Mouse (Mus musculus) liver, postnatal 0 days (tissue): Measurements from ENCODE around the gene Akap5. TPM values are rescaled to one million over a fixed set of nuclear protein-coding genes. Genes with fewer than 3 reads are reported as not detected.

Experiments used
- ATAC-seq: fragments of 200-750 bp; cut with Nextera tagmentation; 2 replicates; pipeline ENCODE4 v1.8.0; 2017; ENCODE audit warnings: mild to moderate bottlenecking, moderate library complexity
- DNase-seq: peaks from one replicate; pipeline ENCODE4 v3.0.0-alpha.2; 2016
- H3K27ac ChIP-seq: fragments of 300-500 bp; sonication (generic); 2 replicates; pipeline ENCODE4 v1.5.1; 2014; ENCODE audit warnings: antibody characterized with exemption, moderate library complexity, mild to moderate bottlenecking, low read depth
- H3K27me3 ChIP-seq: fragments of 300-500 bp; sonication (generic); 2 replicates; pipeline ENCODE4 v1.6.1; 2014; ENCODE audit warnings: low read length, control low read depth, mixed read lengths; ENCODE audit not compliant: insufficient read depth
- H3K36me3 ChIP-seq: fragments of 300-500 bp; sonication (generic); replicated peaks from 2 replicates; pipeline ENCODE4 v1.6.1; 2014; ENCODE audit warnings: mild to moderate bottlenecking, control low read depth, low read length, moderate library complexity, mixed read lengths; ENCODE audit not compliant: insufficient read depth
- H3K4me1 ChIP-seq: fragments of 300-500 bp; sonication (generic); 2 replicates; pipeline ENCODE4 v1.6.1; 2014; ENCODE audit warnings: antibody characterized with exemption, mild to moderate bottlenecking, control low read depth; ENCODE audit not compliant: insufficient read depth
- H3K4me2 ChIP-seq: fragments of 300-500 bp; sonication (generic); 2 replicates; pipeline ENCODE4 v1.6.1; 2014; ENCODE audit warnings: low read depth, mild to moderate bottlenecking, low read length, moderate library complexity, mixed read lengths
- H3K4me3 ChIP-seq: fragments of 300-500 bp; sonication (generic); 2 replicates; pipeline ENCODE4 v1.5.1; 2014; ENCODE audit warnings: low read depth, low read length
- H3K9ac ChIP-seq: fragments of 300-500 bp; sonication (generic); replicated peaks from 2 replicates; pipeline ENCODE4 v1.6.1; 2014; ENCODE audit warnings: mild to moderate bottlenecking, moderate library complexity
- H3K9me3 ChIP-seq: fragments of 300-500 bp; sonication (generic); 2 replicates; pipeline ENCODE4 v1.6.1; 2016; ENCODE audit warnings: mild to moderate bottlenecking, control low read depth, low read length, mixed read lengths
- CTCF ChIP-seq: sonication (generic); IDR thresholded peaks from 2 replicates; pipeline ENCODE4 v1.5.1; 2016; ENCODE audit warnings: antibody characterized with exemption, low read depth
- EP300 ChIP-seq: IDR thresholded peaks from 2 replicates; pipeline ENCODE4 v1.6.1; 2016; ENCODE audit warnings: antibody characterized with exemption, low read depth, mild to moderate bottlenecking
- WGBS: fragments of 180-500 bp; shearing (Covaris S2); extraction: QIAGEN DNeasy Blood & Tissue Kit; methylation state at CpG from one replicate; pipeline ENCODE4 v1.1.7; 2014; ENCODE audit not compliant: insufficient replicate concordance; 5-methylcytosine and 5-hydroxymethylcytosine counted together
- polyA plus RNA-seq: library from polyadenylated mRNA; unstranded; fragments of >200 nt; fragmentation: Nextera tagmentation; extraction: Ambion mirVana; gene quantifications from 2 replicates; pipeline ENCODE4 v1.2.1, GENCODE M21; 2015

Gene Akap5
- polyA plus RNA-seq, 1 experiment from 2014 or later: 0.22 TPM

- Histone ChIP-seq H3K9ac (peak within 1 kb of the TSS; percentile 98), H3K4me2 (peak within 1 kb of the TSS; percentile 96), H3K4me1 (peaks cover 32% of the 10 kb centered on the region), H3K9me3 (no peaks in the 10 kb centered on the region), H3K27ac (peak within 1 kb of the TSS; percentile 100), H3K27me3 (no peaks in the 10 kb centered on the region), H3K36me3 (no peaks in the 10 kb centered on the region), H3K4me3 (peak within 1 kb of the TSS; percentile 95)
- 0% methylated on average over 54 of the region's 96 CpGs for WGBS
- ATAC-seq: peak; percentile 86
- DNase-seq: peak; percentile 91
- TF ChIP-seq EP300: no peak
- TF ChIP-seq CTCF: no peak
Observed at GRCm38 (mm10) chr12:76369206-76369977, 44.7 kb downstream of the Akap5 start, which contains the start of gene Zbtb25. TSS of gene Zbtb25 (minus strand) at chr12:76369602.

DNA sequence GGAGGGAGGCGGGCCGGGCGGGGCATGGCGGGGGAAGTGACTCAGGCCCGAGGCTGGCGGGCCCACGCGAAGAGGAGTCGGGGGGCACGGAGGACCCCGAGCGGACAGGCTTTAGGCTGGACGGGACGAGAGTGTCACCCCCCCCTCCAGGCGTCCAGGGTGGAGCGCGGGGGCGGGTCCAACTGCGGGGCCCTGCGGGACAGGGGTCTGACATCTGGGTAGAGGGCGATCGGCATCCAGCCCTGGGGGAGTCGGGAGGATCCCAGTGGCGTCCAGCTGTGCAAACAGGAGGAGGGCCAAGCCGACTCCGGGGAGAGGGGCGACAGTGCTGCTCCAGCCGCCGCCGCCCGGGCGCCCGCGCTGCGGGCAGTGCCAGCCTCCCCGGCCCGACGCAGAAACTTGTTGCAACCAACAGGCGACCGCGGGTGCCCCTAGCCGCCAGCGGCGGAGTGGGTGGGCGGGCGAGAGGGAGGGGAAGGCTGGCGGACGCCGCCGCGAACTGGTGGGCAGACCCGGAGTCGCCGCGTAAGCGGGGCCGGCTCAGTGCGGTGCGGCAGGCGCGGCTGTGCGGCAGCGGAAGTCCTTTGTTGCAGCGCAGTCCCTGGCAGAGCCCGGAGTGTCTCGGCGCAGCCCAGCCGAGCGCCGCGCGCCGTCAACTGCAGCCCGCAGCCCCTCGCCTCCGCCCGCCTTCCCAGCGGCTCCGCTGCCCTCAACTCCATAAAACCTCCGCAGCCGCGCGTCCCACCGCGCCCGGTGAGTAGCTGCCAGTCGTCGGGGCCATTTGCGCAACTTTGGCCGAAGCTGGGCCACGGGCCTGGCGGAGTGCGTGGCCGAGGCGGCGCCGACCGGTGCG, 45.5 kb downstream of the Akap5 start, which contains the start of gene Zbtb1:
Gene Zbtb1, plus strand, starts transcription at position 289 of the 853 bp plus-strand sequence.
- peak within 1 kb of the TSS; percentile 100 for H3K27ac ChIP-seq
- no peaks in the 10 kb centered on the region for H3K9me3 ChIP-seq
- WGBS: under 1% methylated on average over 78 of the region's 99 CpGs
- H3K4me2 ChIP-seq: peak within 1 kb of the TSS; percentile 96
- DNase-seq: peak; percentile 86
- TF ChIP-seq EP300 (no peak), CTCF (0 out of 2 replicates have a peak, but pooled peaks have one; percentile 12)
- no peaks in the 10 kb centered on the region for H3K36me3 ChIP-seq
- H3K4me1 ChIP-seq: peaks cover 32% of the 10 kb centered on the region
- H3K27me3 ChIP-seq: no peaks in the 10 kb centered on the region
- peak; percentile 44 for ATAC-seq
- peak within 1 kb of the TSS; percentile 98 for H3K9ac ChIP-seq
- peak within 1 kb of the TSS; percentile 95 for H3K4me3 ChIP-seq

DNA sequence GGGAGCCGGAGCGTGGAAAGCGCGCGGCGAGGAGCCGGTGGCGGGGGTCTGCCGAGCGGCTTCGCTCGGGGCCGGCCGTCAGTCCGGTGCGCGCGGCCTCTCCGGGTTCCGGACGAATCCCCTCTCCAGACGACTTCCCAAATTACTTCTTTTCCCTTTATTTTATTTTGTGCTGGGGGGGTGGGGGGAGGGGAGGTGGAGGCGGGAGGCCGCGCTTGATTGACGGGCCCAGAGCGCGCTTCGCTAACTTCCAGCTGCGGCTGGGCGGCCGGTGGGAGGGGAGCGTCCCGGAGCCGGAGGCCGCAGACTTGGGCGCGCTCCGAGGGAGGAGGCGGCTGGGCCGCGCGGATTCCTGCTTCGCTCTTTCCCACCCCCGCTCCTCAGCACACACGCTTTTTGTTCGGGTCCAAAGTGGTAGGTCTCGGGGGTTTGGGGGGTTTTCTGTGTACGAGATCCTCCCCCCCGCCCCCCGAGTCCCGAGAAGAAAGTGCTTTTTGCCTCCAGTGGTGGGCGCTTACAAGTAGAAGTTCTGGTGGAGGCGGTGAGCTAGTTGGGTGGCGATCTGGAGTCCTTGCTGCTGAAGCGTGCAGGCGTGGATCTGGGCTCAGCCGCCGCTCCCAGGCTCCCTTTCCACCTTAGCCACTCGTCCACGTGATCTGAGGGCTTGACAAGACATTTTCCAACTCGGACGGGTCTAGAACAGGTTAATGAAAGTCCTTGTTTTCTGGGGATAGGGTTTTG, 46.3 kb downstream of the Akap5 start:
- Histone ChIP-seq H3K4me3 (peak overlapping the region; percentile 95), H3K27me3 (no peaks in the 10 kb centered on the region), H3K4me1 (peaks cover 36% of the 10 kb centered on the region), H3K9me3 (no peaks in the 10 kb centered on the region), H3K27ac (peak overlapping the region; percentile 100), H3K36me3 (no peaks in the 10 kb centered on the region), H3K9ac (peak overlapping the region; percentile 98), H3K4me2 (peak overlapping the region; percentile 96)
- peak; percentile 57 for ATAC-seq
- peak; percentile 86 for DNase-seq
- TF ChIP-seq CTCF: no peak; the same call in 1 of the 2 replicates
- TF ChIP-seq EP300: no peak
- WGBS: under 1% methylated on average over 47 of the region's 63 CpGs

GRCm38 (mm10) chr12:76372046-76372445, 47.4 kb downstream of the Akap5 start:
- 30% methylated on average over 7 of the region's 7 CpGs for WGBS
- H3K4me3 ChIP-seq: peak overlapping the region; percentile 95
- ATAC-seq (no peak), DNase-seq (no peak)
- peak overlapping the region; percentile 98 for H3K9ac ChIP-seq
- peak overlapping the region; percentile 96 for H3K4me2 ChIP-seq
- H3K27me3 ChIP-seq: no peaks in the 10 kb centered on the region
- no peak overlapping the region; the same call in 1 of the 2 replicates for H3K27ac ChIP-seq
- TF ChIP-seq CTCF: no peak
- peaks cover 38% of the 10 kb centered on the region for H3K4me1 ChIP-seq
- H3K36me3 ChIP-seq: no peaks in the 10 kb centered on the region
- no peaks in the 10 kb centered on the region for H3K9me3 ChIP-seq

- no peak overlapping the region; the same call in none of the 2 replicates for H3K27ac ChIP-seq
- H3K4me3 ChIP-seq: no peak overlapping the region; the same call in 1 of the 2 replicates
- no peaks in the 10 kb centered on the region for H3K9me3 ChIP-seq
- TF ChIP-seq EP300: no peak
- peak; percentile 51 for TF ChIP-seq CTCF
- H3K36me3 ChIP-seq: no peaks in the 10 kb centered on the region
- H3K4me1 ChIP-seq: peaks cover 37% of the 10 kb centered on the region
- peak; percentile 44 for DNase-seq
- ATAC-seq: no peak
- WGBS: 63% methylated on average over 5 of the region's 7 CpGs
- no peaks in the 10 kb centered on the region for H3K27me3 ChIP-seq
- 0 out of 2 replicates have a peak overlapping the region, but pooled peaks have one; percentile 98 for H3K9ac ChIP-seq
- H3K4me2 ChIP-seq: peak overlapping the region; percentile 96
Observed at GRCm38 (mm10) chr12:76372881-76373818, 48.5 kb downstream of the Akap5 start.
